Mouse (Mus musculus): Measurements from ENCODE around the gene Megf11. TPM values are rescaled to one million over a fixed set of nuclear protein-coding genes. Genes with fewer than 3 reads are reported as not detected.

The Megf11 gene
- polyA plus RNA-seq, 1 experiment = 0.09 TPM

GRCm38 (mm10) chr9:64504456-64504855, 119.0 kb downstream of the Megf11 start:
- no peak overlapping the region for H3K27ac ChIP-seq (ENCODE audit: insufficient read depth, low read length)
- H3K4me1 ChIP-seq (ENCODE audit: control insufficient read depth, insufficient read depth, low read length) = no peaks in the 10 kb centered on the region
- H3K4me3 ChIP-seq (ENCODE audit: insufficient read depth, low read length) = no peak overlapping the region
- no peak for TF ChIP-seq CTCF (IDR thresholded peaks at IDR 0.05; ENCODE audit: borderline replicate concordance, insufficient read depth, low read length)
- TF ChIP-seq POLR2A (IDR thresholded peaks at IDR 0.05; ENCODE audit: low read depth, low read length) = no peak

DNA sequence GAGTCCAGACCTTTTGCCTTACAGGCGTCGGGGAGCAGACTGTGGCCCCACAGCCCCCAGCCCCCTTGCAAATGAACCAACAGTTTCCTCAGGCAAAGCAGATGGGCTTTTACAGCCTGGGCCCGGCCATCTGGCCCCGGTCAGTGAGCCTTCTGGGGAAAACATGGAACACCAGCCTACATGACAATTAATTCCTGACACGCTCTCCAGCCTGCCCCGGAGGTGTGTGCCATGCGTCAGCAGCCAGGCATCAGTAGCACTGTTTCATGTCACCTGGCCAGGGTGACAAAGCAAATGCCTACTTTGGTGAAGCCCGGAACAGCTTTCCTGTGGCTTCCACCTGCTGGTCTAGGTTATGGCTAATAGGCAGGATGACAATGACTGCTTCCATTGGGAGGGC, 119.5 kb downstream of the Megf11 start:
- no peak overlapping the region for H3K4me3 ChIP-seq (ENCODE audit: insufficient read depth, low read length)
- H3K27ac ChIP-seq (ENCODE audit: insufficient read depth, low read length) = no peak overlapping the region
- H3K4me1 ChIP-seq (ENCODE audit: control insufficient read depth, insufficient read depth, low read length) = no peaks in the 10 kb centered on the region
- TF ChIP-seq CTCF (IDR thresholded peaks at IDR 0.05; ENCODE audit: borderline replicate concordance, insufficient read depth, low read length) (no peak), POLR2A (IDR thresholded peaks at IDR 0.05; ENCODE audit: low read depth, low read length) (no peak)

- no peaks in the 10 kb centered on the region for H3K4me1 ChIP-seq (ENCODE audit: control insufficient read depth, insufficient read depth, low read length)
- H3K27ac ChIP-seq (ENCODE audit: insufficient read depth, low read length) = no peak overlapping the region
- no peak overlapping the region for H3K4me3 ChIP-seq (ENCODE audit: insufficient read depth, low read length)
- TF ChIP-seq POLR2A (IDR thresholded peaks at IDR 0.05; ENCODE audit: low read depth, low read length) (no peak), CTCF (IDR thresholded peaks at IDR 0.05; ENCODE audit: borderline replicate concordance, insufficient read depth, low read length) (no peak)
These were observed 121.2 kb downstream of the Megf11 start for GRCm38 (mm10) chr9:64506440-64507206.

DNA sequence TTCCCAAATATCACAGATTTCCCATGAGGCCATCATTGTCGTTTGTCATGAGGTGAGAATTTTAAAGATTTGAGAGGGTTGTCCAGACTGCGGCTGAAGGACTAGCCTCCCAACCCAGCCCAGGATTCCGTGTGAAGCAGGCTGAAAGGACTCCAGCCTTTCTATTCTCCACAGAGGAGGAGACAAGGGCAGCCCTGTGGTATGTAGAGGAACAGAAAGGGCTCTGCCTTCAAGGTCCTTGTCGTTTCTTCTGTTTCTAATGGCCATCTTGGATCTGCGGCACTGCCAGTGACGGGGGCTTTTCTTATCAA, 121.7 kb downstream of the Megf11 start:
- TF ChIP-seq POLR2A (IDR thresholded peaks at IDR 0.05; ENCODE audit: low read depth, low read length) (no peak), CTCF (IDR thresholded peaks at IDR 0.05; ENCODE audit: borderline replicate concordance, insufficient read depth, low read length) (no peak)
- Histone ChIP-seq H3K27ac (ENCODE audit: insufficient read depth, low read length) (no peak overlapping the region), H3K4me3 (ENCODE audit: insufficient read depth, low read length) (no peak overlapping the region), H3K4me1 (ENCODE audit: control insufficient read depth, insufficient read depth, low read length) (no peaks in the 10 kb centered on the region)

GRCm38 (mm10) chr9:64507995-64508394, 122.6 kb downstream of the Megf11 start:
- Histone ChIP-seq H3K27ac (ENCODE audit: insufficient read depth, low read length) (no peak overlapping the region), H3K4me3 (ENCODE audit: insufficient read depth, low read length) (no peak overlapping the region), H3K4me1 (ENCODE audit: control insufficient read depth, insufficient read depth, low read length) (no peaks in the 10 kb centered on the region)
- TF ChIP-seq POLR2A (IDR thresholded peaks at IDR 0.05; ENCODE audit: low read depth, low read length) (no peak), CTCF (IDR thresholded peaks at IDR 0.05; ENCODE audit: borderline replicate concordance, insufficient read depth, low read length) (no peak)

- no peaks in the 10 kb centered on the region for H3K4me1 ChIP-seq (ENCODE audit: control insufficient read depth, insufficient read depth, low read length)
- H3K27ac ChIP-seq (ENCODE audit: insufficient read depth, low read length) = no peak overlapping the region
- TF ChIP-seq CTCF (IDR thresholded peaks at IDR 0.05; ENCODE audit: borderline replicate concordance, insufficient read depth, low read length) (no peak), POLR2A (IDR thresholded peaks at IDR 0.05; ENCODE audit: low read depth, low read length) (no peak)
- no peak overlapping the region for H3K4me3 ChIP-seq (ENCODE audit: insufficient read depth, low read length)
These were observed 129.4 kb downstream of the Megf11 start for GRCm38 (mm10) chr9:64514826-64515225.

DNA sequence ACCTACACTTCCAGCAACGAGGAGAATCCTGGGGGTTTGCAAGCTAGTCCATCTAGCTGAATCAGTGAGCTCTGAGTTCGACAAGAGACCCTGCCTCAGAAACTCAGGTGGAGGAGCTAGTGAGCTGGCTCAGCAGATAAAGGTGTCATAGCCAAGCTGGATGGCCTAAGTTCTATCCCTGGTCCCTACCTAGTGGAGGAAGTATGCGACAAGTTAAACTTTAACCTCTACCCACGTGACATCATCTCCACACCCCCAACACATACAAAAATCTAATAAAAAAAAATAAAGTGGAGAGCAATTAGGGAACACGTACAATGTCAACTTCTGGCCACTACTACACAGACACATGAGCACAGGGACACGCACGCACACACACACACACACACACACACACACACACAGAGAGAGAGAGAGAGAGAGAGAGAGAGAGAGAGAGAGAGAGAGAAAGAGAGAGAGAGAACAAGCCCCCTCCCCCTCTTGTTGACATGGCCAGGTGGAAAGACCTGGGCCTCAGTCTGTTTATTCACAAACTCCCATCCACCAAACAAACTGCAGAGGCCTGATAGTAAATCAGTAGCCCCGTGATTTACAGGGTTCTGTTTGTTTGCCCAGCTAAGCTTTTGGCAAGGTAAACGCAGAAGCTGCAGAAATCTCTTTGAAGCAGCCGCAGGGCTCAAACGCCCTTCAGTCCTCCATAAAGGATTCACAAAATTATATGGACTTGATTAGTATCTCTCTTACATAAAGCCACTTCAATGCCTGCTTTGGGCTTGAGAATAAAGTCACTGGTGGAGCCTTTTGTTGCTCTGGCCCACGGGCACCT, 134.7 kb downstream of the Megf11 start:
- no peak overlapping the region for H3K4me3 ChIP-seq (ENCODE audit: insufficient read depth, low read length)
- H3K27ac ChIP-seq (ENCODE audit: insufficient read depth, low read length) = no peak overlapping the region
- H3K4me1 ChIP-seq (ENCODE audit: control insufficient read depth, insufficient read depth, low read length) = no peaks in the 10 kb centered on the region
- TF ChIP-seq POLR2A (IDR thresholded peaks at IDR 0.05; ENCODE audit: low read depth, low read length) (no peak), CTCF (IDR thresholded peaks at IDR 0.05; ENCODE audit: borderline replicate concordance, insufficient read depth, low read length) (no peak)

DNA sequence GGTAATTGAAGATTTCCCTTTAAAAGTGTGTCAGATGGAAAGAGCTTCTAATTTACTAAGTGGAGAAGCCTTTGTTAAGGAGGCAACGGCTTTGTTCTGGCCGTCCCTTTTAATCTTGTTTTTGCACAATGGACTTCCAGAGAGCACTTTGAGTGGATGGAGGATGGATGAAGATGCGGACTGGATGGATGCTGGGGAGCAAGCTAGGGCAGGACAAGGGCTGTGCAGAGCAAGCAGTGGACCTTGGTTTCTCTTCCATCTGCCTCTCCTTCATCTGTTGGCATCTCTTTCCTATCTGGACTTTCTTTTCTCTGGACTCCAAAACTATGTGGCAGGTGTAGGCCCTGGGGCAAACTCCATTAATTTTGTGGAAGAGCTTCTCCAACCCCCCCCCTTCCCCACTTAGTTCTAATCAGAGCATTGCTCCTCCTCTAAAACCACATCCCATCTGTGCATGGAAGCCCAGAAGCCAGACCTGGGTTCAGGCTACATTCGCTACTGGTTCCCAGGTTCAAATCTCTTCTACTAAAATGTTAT, 135.4 kb downstream of the Megf11 start:
- H3K4me3 ChIP-seq (ENCODE audit: insufficient read depth, low read length) = no peak overlapping the region
- H3K4me1 ChIP-seq (ENCODE audit: control insufficient read depth, insufficient read depth, low read length) = no peaks in the 10 kb centered on the region
- TF ChIP-seq POLR2A (IDR thresholded peaks at IDR 0.05; ENCODE audit: low read depth, low read length) (no peak), CTCF (IDR thresholded peaks at IDR 0.05; ENCODE audit: borderline replicate concordance, insufficient read depth, low read length) (no peak)
- no peak overlapping the region for H3K27ac ChIP-seq (ENCODE audit: insufficient read depth, low read length)

GRCm38 (mm10) chr9:64523264-64524045, 138.0 kb downstream of the Megf11 start:
- Histone ChIP-seq H3K27ac (ENCODE audit: insufficient read depth, low read length) (no peak overlapping the region), H3K4me3 (ENCODE audit: insufficient read depth, low read length) (no peak overlapping the region), H3K4me1 (ENCODE audit: control insufficient read depth, insufficient read depth, low read length) (0 out of 2 replicates have a peak, but pooled peaks cover 2% of the 10 kb centered on the region)
- TF ChIP-seq CTCF (IDR thresholded peaks at IDR 0.05; ENCODE audit: borderline replicate concordance, insufficient read depth, low read length) (no peak), POLR2A (IDR thresholded peaks at IDR 0.05; ENCODE audit: low read depth, low read length) (no peak)
